Mouse (Mus musculus) E14TG2a.4 (cell line): ENCODE data around the gene Fbn1.

ENCODE experiments used
- H3K27me3 ChIP-seq: 2 replicates; pipeline ENCODE4 v1.6.1; 2014; ENCODE audit warnings: low read length, control low read depth; ENCODE audit not compliant: insufficient read depth
- H3K36me3 ChIP-seq: 2 replicates; pipeline ENCODE4 v1.6.1; 2014; ENCODE audit warnings: low read length, control low read depth; ENCODE audit not compliant: insufficient read depth
- H3K4me1 ChIP-seq: replicated peaks from 2 replicates; pipeline ENCODE4 v1.6.1; 2014; ENCODE audit warnings: low read depth, low read length, control low read depth
- H3K4me3 ChIP-seq: replicated peaks from 2 replicates; pipeline ENCODE4 v1.5.1; 2014; ENCODE audit warnings: mild to moderate bottlenecking, low read length
- H3K9me3 ChIP-seq: 2 replicates; pipeline ENCODE4 v1.6.1; 2014; ENCODE audit warnings: low read length, control low read depth
- CTCF ChIP-seq: conservative IDR thresholded peaks from 2 replicates; pipeline ENCODE4 v1.5.1; 2014; ENCODE audit warnings: low read length
- NANOG ChIP-seq: IDR thresholded peaks from 2 replicates; pipeline ENCODE4 v1.6.1; 2014; ENCODE audit warnings: borderline replicate concordance, low read length, mixed read lengths
- POU5F1 ChIP-seq: IDR thresholded peaks from 2 replicates; pipeline ENCODE4 v1.6.1; 2014; ENCODE audit warnings: low read length, borderline replicate concordance

Fbn1 gene

GRCm38 (mm10) chr2:125449361-125449760 is 58.4 kb downstream of the Fbn1 start:
- H3K27me3 ChIP-seq, result no peaks in the 10 kb centered on the region
- TF ChIP-seq POU5F1, result no peak
- TF ChIP-seq CTCF, result no peak
- no peak for TF ChIP-seq NANOG
- no peaks in the 10 kb centered on the region for H3K9me3 ChIP-seq
- H3K4me1 ChIP-seq, result no peaks in the 10 kb centered on the region
- H3K4me3 ChIP-seq, result no peak overlapping the region
- no peaks in the 10 kb centered on the region for H3K36me3 ChIP-seq

- Histone ChIP-seq H3K4me1 (no peaks in the 10 kb centered on the region), H3K9me3 (no peaks in the 10 kb centered on the region), H3K36me3 (no peaks in the 10 kb centered on the region), H3K4me3 (no peak overlapping the region), H3K27me3 (no peaks in the 10 kb centered on the region)
- no peak for TF ChIP-seq CTCF
- TF ChIP-seq POU5F1, result no peak
- TF ChIP-seq NANOG, result no peak
These were observed 58.9 kb downstream of the Fbn1 start for GRCm38 (mm10) chr2:125448881-125449280.

GRCm38 (mm10) chr2:125447274-125447898 is 60.4 kb downstream of the Fbn1 start:
- H3K9me3 ChIP-seq, result no peaks in the 10 kb centered on the region
- H3K27me3 ChIP-seq, result no peaks in the 10 kb centered on the region
- no peaks in the 10 kb centered on the region for H3K36me3 ChIP-seq
- no peaks in the 10 kb centered on the region for H3K4me1 ChIP-seq
- no peak overlapping the region for H3K4me3 ChIP-seq
- no peak for TF ChIP-seq POU5F1

GRCm38 (mm10) chr2:125438381-125438780 is 69.4 kb downstream of the Fbn1 start:
- TF ChIP-seq CTCF (no peak), NANOG (no peak), POU5F1 (no peak)
- H3K9me3 ChIP-seq, result no peaks in the 10 kb centered on the region
- no peak overlapping the region for H3K4me3 ChIP-seq
- H3K36me3 ChIP-seq, result no peaks in the 10 kb centered on the region
- H3K27me3 ChIP-seq, result no peaks in the 10 kb centered on the region
- H3K4me1 ChIP-seq, result no peaks in the 10 kb centered on the region

- no peak for TF ChIP-seq CTCF
- TF ChIP-seq POU5F1, result no peak
- no peak for TF ChIP-seq NANOG
- Histone ChIP-seq H3K9me3 (no peaks in the 10 kb centered on the region), H3K4me3 (no peak overlapping the region), H3K36me3 (no peaks in the 10 kb centered on the region), H3K27me3 (no peaks in the 10 kb centered on the region), H3K4me1 (no peaks in the 10 kb centered on the region)
These were observed 71.6 kb downstream of the Fbn1 start for GRCm38 (mm10) chr2:125436240-125436639.

GRCm38 (mm10) chr2:125433524-125433923 is 74.3 kb downstream of the Fbn1 start:
- Histone ChIP-seq H3K4me3 (no peak overlapping the region), H3K9me3 (no peaks in the 10 kb centered on the region), H3K27me3 (no peaks in the 10 kb centered on the region), H3K36me3 (no peaks in the 10 kb centered on the region), H3K4me1 (no peaks in the 10 kb centered on the region)
- TF ChIP-seq NANOG, result no peak
- no peak for TF ChIP-seq POU5F1
- TF ChIP-seq CTCF, result no peak

- Histone ChIP-seq H3K4me1 (no peaks in the 10 kb centered on the region), H3K27me3 (no peaks in the 10 kb centered on the region), H3K36me3 (no peaks in the 10 kb centered on the region), H3K9me3 (no peaks in the 10 kb centered on the region), H3K4me3 (no peak overlapping the region)
- TF ChIP-seq NANOG, result no peak
- no peak for TF ChIP-seq POU5F1
- TF ChIP-seq CTCF, result no peak
These were observed 76.3 kb downstream of the Fbn1 start for GRCm38 (mm10) chr2:125431491-125431890.

- H3K9me3 ChIP-seq, result no peaks in the 10 kb centered on the region
- TF ChIP-seq NANOG, result no peak
- TF ChIP-seq POU5F1, result no peak
- no peak for TF ChIP-seq CTCF
- H3K4me3 ChIP-seq, result no peak overlapping the region
- H3K36me3 ChIP-seq, result no peaks in the 10 kb centered on the region
- H3K4me1 ChIP-seq, result no peaks in the 10 kb centered on the region
- no peaks in the 10 kb centered on the region for H3K27me3 ChIP-seq
These were observed 78.9 kb downstream of the Fbn1 start for GRCm38 (mm10) chr2:125428811-125429438.

- Histone ChIP-seq H3K36me3 (no peaks in the 10 kb centered on the region), H3K27me3 (0 out of 2 replicates have a peak, but pooled peaks cover 4% of the 10 kb centered on the region), H3K4me3 (no peak overlapping the region), H3K4me1 (no peaks in the 10 kb centered on the region), H3K9me3 (no peaks in the 10 kb centered on the region)
- TF ChIP-seq CTCF (no peak), NANOG (no peak), POU5F1 (no peak)
These were observed 87.2 kb downstream of the Fbn1 start for GRCm38 (mm10) chr2:125420604-125421003.
